Mouse (Mus musculus) erythroblast, embryonic 14.5 days (primary cell): ENCODE measurements around the gene Dennd1a.

ENCODE experiments used
- GATA1 ChIP-seq: IDR thresholded peaks from 2 replicates; pipeline ENCODE4 v1.6.1; 2012; ENCODE audit warnings: low read length, inconsistent platforms, mixed read lengths
- TAL1 ChIP-seq: IDR thresholded peaks from 3 replicates; pipeline ENCODE4 v1.6.1; 2012; ENCODE audit warnings: low read length, inconsistent platforms, mixed read lengths

DNA sequence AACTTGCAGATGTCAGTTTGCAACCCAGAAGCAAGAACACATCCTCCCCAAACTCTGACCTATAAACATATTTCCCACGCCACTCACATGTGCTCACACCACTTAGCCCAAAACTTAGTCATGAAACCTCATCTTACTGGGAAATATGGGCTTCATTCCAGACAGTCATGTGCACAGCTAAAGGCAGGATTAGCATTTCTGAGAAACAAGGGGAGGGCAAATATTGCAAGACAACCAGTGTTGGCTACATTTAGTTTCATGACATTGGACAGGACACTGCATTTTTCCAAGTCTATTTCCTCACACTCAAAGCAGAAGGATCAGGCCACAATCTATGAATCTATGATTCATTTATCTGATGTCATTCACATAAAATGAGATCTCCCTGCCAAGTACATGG, 4.3 kb upstream of the Dennd1a start:
- no peak for TF ChIP-seq GATA1
- no peak for TF ChIP-seq TAL1
